Mouse (Mus musculus): Measurements from ENCODE around the gene Stx18.

DNA sequence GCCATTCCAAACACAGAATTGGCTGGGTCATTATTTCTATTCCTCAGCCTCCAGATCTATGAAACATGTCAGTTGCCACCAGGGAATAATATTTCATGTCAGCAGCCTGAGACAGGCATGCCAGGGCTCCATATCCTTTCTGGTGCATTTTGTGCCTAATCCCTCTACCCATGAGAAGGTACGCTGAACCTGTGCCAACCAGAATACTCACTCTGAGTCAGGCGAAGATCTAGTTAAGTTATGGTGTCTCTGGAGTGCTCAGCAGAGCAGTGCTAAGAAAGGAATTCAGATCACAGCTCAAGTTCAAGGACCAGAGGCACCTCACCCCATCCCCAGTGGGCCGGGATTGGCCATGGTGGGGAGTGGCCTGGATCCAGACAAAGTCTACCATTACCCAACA lies 21.6 kb upstream of the Stx18 start:
- TF ChIP-seq POLR2A (IDR thresholded peaks at IDR 0.05; ENCODE audit: extremely low read depth, insufficient read depth, low read length) (no peak), CTCF (IDR thresholded peaks at IDR 0.05; ENCODE audit: extremely low read depth, insufficient read depth, low read length) (no peak)

Measured in cortical plate, adult 2 months (tissue).